Mouse (Mus musculus) Muller cell, postnatal 12 days (primary cell): ENCODE measurements around the gene Tbxas1.
A peak's percentile ranks its signal among the peaks of the same experiment; 100 is the strongest.

ENCODE experiments used
- DNase-seq: peaks from one replicate; pipeline ENCODE4 v3.0.0-alpha.2; 2015; ENCODE audit errors: inconsistent ontology term

Tbxas1 gene

GRCm38 (mm10) chr6:38853561-38853992 is 21.6 kb upstream of the Tbxas1 start:
- no peak for DNase-seq

GRCm38 (mm10) chr6:38859819-38860218 is 15.4 kb upstream of the Tbxas1 start:
- DNase-seq: no peak

GRCm38 (mm10) chr6:38860301-38860700 is 14.9 kb upstream of the Tbxas1 start:
- DNase-seq: no peak

GRCm38 (mm10) chr6:38863595-38863994 is 11.6 kb upstream of the Tbxas1 start:
- DNase-seq: no peak

- DNase-seq: no peak
Measured at GRCm38 (mm10) chr6:38865805-38866204, 9.4 kb upstream of the Tbxas1 start.

GRCm38 (mm10) chr6:38866357-38866756 is 8.8 kb upstream of the Tbxas1 start:
- no peak for DNase-seq

GRCm38 (mm10) chr6:38866761-38867160 is 8.4 kb upstream of the Tbxas1 start:
- DNase-seq: no peak

- DNase-seq: no peak
Measured at GRCm38 (mm10) chr6:38867291-38867690, 7.9 kb upstream of the Tbxas1 start.

- no peak for DNase-seq
Measured at GRCm38 (mm10) chr6:38868974-38869373, 6.2 kb upstream of the Tbxas1 start.

- DNase-seq: no peak
Measured at GRCm38 (mm10) chr6:38870070-38870469, 5.1 kb upstream of the Tbxas1 start.

- peak; percentile 45 for DNase-seq
Measured at GRCm38 (mm10) chr6:38871051-38871450, 4.2 kb upstream of the Tbxas1 start.

GRCm38 (mm10) chr6:38873316-38873715 is 1.9 kb upstream of the Tbxas1 start:
- peak; percentile 37 for DNase-seq

- peak; percentile 75 for DNase-seq
Measured at GRCm38 (mm10) chr6:38874035-38874434, 1.2 kb upstream of the Tbxas1 start.

- DNase-seq: peak; percentile 72
Measured at GRCm38 (mm10) chr6:38874565-38875257, 493 bp upstream of the Tbxas1 start.

- DNase-seq: peak; percentile 92
Measured at GRCm38 (mm10) chr6:38876071-38876911, 1.1 kb downstream of the Tbxas1 start, which contains the start of gene Hipk2. Hipk2 (minus strand) TSS chr6:38876165.

- no peak for DNase-seq
Measured at GRCm38 (mm10) chr6:38877674-38878073, 2.5 kb downstream of the Tbxas1 start.

- no peak for DNase-seq
Measured at GRCm38 (mm10) chr6:38881468-38881867, 6.3 kb downstream of the Tbxas1 start.

GRCm38 (mm10) chr6:38881975-38882374 is 6.8 kb downstream of the Tbxas1 start:
- no peak for DNase-seq

GRCm38 (mm10) chr6:38882728-38883171 is 7.5 kb downstream of the Tbxas1 start:
- peak; percentile 61 for DNase-seq

GRCm38 (mm10) chr6:38884482-38884881 is 9.3 kb downstream of the Tbxas1 start:
- DNase-seq: no peak

- DNase-seq: no peak
Measured at GRCm38 (mm10) chr6:38885132-38885531, 9.9 kb downstream of the Tbxas1 start.

- DNase-seq: no peak
Measured at GRCm38 (mm10) chr6:38887436-38887835, 12.2 kb downstream of the Tbxas1 start.

- no peak for DNase-seq
Measured at GRCm38 (mm10) chr6:38889156-38889555, 14.0 kb downstream of the Tbxas1 start.
